Mouse (Mus musculus): ENCODE data around the gene Ifna11.
"Not testable (repeated sequence)": the region's sequence is repeated elsewhere in the genome, so short reads cannot be mapped to it uniquely, and the experiment has no call there.

GRCm38 (mm10) chr4:88805231-88805630 is 14.5 kb upstream of the Ifna11 start, which contains the start of gene Gm13288:
- not testable (repeated sequence) for TF ChIP-seq CTCF, EP300 (IDR thresholded peaks at IDR 0.05; ENCODE audit: low read depth)

Data from liver, postnatal 0 days (tissue).